Mouse (Mus musculus): ENCODE measurements around the gene Olfr1141.

DNA sequence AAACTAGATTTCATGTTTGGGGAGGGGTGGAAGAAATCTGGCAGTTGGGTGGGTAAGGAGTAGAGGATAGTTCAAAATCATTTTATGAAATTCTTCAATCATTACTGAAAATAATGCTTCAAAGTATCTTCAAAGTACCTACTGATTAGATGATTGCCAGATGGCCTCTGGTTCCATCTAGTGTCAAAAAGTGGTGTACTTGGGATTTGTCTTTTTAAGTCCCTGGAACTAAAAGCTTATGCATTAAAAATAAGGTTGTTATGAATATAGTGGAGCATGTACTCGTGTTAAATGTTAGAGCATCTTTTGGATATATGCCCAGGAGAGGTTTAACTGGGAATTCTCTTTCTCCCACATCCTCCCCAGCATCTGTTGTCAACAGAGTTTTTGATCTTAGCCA lies 22.4 kb upstream of the Olfr1141 start:
- no peak for TF ChIP-seq CTCF (IDR thresholded peaks at IDR 0.05; ENCODE audit: control insufficient read depth, insufficient read depth, insufficient read length)
- no peak for TF ChIP-seq CEBPB (IDR thresholded peaks at IDR 0.05; ENCODE audit: low read depth)
